Comparison of ENCODE assay signal across 7 mouse cellular contexts in genomic region chr11:100714534-100714915, GRCm38 (mm10). TPM values are rescaled to one million over a fixed set of nuclear protein-coding genes. Genes with fewer than 3 reads are reported as not detected.
DNase-seq lines count a peak whose midpoint lies in the region; ATAC-seq and TF ChIP-seq lines count a peak whose summit lies in the region.

No protein-coding gene starts in this region.

- no peaks in the 10 kb centered on the region for H3K9me3 ChIP-seq in hindbrain, embryonic 14.5 days (ENCODE audit: control insufficient read depth, low read length)

- 0 out of 2 replicates have a peak, but pooled peaks have one; percentile 15 for ATAC-seq in hindbrain, embryonic 14.5 days (ENCODE audit: low FRiP score)
- ATAC-seq in megakaryocyte, adult 5-6 weeks (ENCODE audit: poor library complexity, severe bottlenecking) = peak; percentile 72

- 52% methylated on average over 6 of the region's 6 CpGs for WGBS in cerebellum, adult 2 months
- WGBS in hindbrain, embryonic 14.5 days = 32% methylated on average over 6 of the region's 6 CpGs
- 64% methylated on average over 6 of the region's 6 CpGs for WGBS in small intestine, adult 2 months

- H3K27me3 ChIP-seq in cerebellum, adult 2 months (ENCODE audit: control insufficient read depth, insufficient read depth, low read length) = no peaks in the 10 kb centered on the region
- H3K27me3 ChIP-seq in hindbrain, embryonic 14.5 days (ENCODE audit: control insufficient read depth, insufficient read depth, low read length) = no peaks in the 10 kb centered on the region
- no peaks in the 10 kb centered on the region for H3K27me3 ChIP-seq in small intestine, adult 2 months (ENCODE audit: control insufficient read depth, insufficient read depth, low read length)

- H3K4me1 ChIP-seq in cerebellum, adult 2 months (ENCODE audit: control insufficient read depth, insufficient read depth, low read length) = peaks cover 5% of the 10 kb centered on the region
- peaks cover 13% of the 10 kb centered on the region for H3K4me1 ChIP-seq in hindbrain, embryonic 14.5 days (replicated peaks; ENCODE audit: control insufficient read depth, insufficient read depth, low read length)
- H3K4me1 ChIP-seq in small intestine, adult 2 months (ENCODE audit: control insufficient read depth, insufficient read depth, insufficient read length, low read length) = peaks cover 16% of the 10 kb centered on the region

- H3K9ac ChIP-seq in hindbrain, embryonic 14.5 days = no peak overlapping the region

- intact Hi-C loops in left cerebral cortex, adult 2 months (cut with DNase I) = loop anchor here (1.0 kb wide), 2 partner anchors 47 to 245 kb away; no protein-coding TSS in a partner anchor

- no peak overlapping the region for H3K27ac ChIP-seq in cerebellum, adult 2 months (ENCODE audit: insufficient read depth, low read length)
- H3K27ac ChIP-seq in hindbrain, embryonic 14.5 days = no peak overlapping the region
- peak overlapping the region; percentile 45 for H3K27ac ChIP-seq in left cerebral cortex, adult 2 months
- peak overlapping the region; percentile 65 for H3K27ac ChIP-seq in small intestine, adult 2 months (ENCODE audit: insufficient read depth, low read depth, low read length)

- no peak for TF ChIP-seq POLR2A in cerebellum, adult 2 months (IDR thresholded peaks at IDR 0.05; ENCODE audit: borderline replicate concordance, insufficient read depth, low read length)
- no peak for TF ChIP-seq POLR2A in small intestine, adult 2 months (IDR thresholded peaks at IDR 0.05; ENCODE audit: low read depth, low read length)

- peaks cover 52% of the 10 kb centered on the region for H3K36me3 ChIP-seq in hindbrain, embryonic 14.5 days (replicated peaks; ENCODE audit: control insufficient read depth, insufficient read depth)
- peaks cover 40% of the 10 kb centered on the region for H3K36me3 ChIP-seq in small intestine, adult 2 months (ENCODE audit: control insufficient read depth, insufficient read depth, low read length)

- H3K4me2 ChIP-seq in hindbrain, embryonic 14.5 days (replicated peaks) = no peak overlapping the region

- H3K4me3 ChIP-seq in cerebellum, adult 2 months (replicated peaks; ENCODE audit: insufficient read depth, low read depth, low read length) = no peak overlapping the region
- no peak overlapping the region for H3K4me3 ChIP-seq in hindbrain, embryonic 14.5 days (replicated peaks; ENCODE audit: low read length)
- H3K4me3 ChIP-seq in left cerebral cortex, adult 2 months = no peak overlapping the region
- peak overlapping the region; percentile 57; the same call in 1 of the 2 replicates for H3K4me3 ChIP-seq in small intestine, adult 2 months (ENCODE audit: low read depth, low read length)

- peak; percentile 79 for DNase-seq in ZHBTc4 (ENCODE audit: low read depth, low spot score)
- peak; percentile 71 to 75 for DNase-seq in cerebellum, adult 2 months
- peak; percentile 75 for DNase-seq in forelimb bud, embryonic 11.5 days (ENCODE audit: low read depth, low spot score)
- peak; percentile 80 for DNase-seq in hindbrain, embryonic 14.5 days (ENCODE audit: low spot score)
- DNase-seq in left cerebral cortex, adult 2 months (ENCODE audit: extremely low spot score in 1 of 2, low spot score in 2 of 2) = peak; percentile 72 to 80

- peak; percentile 79 for TF ChIP-seq CTCF in cerebellum, adult 2 months (IDR thresholded peaks at IDR 0.05; ENCODE audit: borderline replicate concordance, insufficient read depth, low read depth, low read length)
- peak; percentile 87 for TF ChIP-seq CTCF in left cerebral cortex, adult 2 months (IDR thresholded peaks at IDR 0.05)
- TF ChIP-seq CTCF in small intestine, adult 2 months (IDR thresholded peaks at IDR 0.05; ENCODE audit: extremely low read depth, insufficient read length, insufficient replicate concordance, low read depth, low read length) = peak; percentile 74; the same call in 1 of the 2 replicates

RNA-seq across cellular contexts. Expression of gene Hspb9, which starts 0.9 kb away (rescaled TPM):
- polyA plus RNA-seq in cerebellum, adult 2 months (2012; rRNA removed) = not detected in 2 replicates
- not detected in 2 replicates for polyA plus RNA-seq in hindbrain, embryonic 14.5 days (2014; fragmentation: Nextera tagmentation; extraction: Ambion mirVana)
- not detected for total RNA-seq in left cerebral cortex, adult 2 months (2021)
- not detected in 2 replicates for total RNA-seq in megakaryocyte, adult 5-6 weeks (2015)
- total RNA-seq in megakaryocyte, adult 5-6 weeks (2017) = 0.65 TPM in 1 of 2 replicates, not detected in the other
- not detected in 2 replicates for polyA plus RNA-seq in small intestine, adult 2 months (2012; rRNA removed)

RNA-seq across cellular contexts. Expression of gene Kat2a, which starts 2.3 kb away (rescaled TPM):
- 55.2 and 56.4 TPM in 2 replicates for polyA plus RNA-seq in cerebellum, adult 2 months (2012; rRNA removed)
- polyA plus RNA-seq in hindbrain, embryonic 14.5 days (2014; fragmentation: Nextera tagmentation; extraction: Ambion mirVana) = 57.8 and 64.1 TPM in 2 replicates
- 10 to 100 TPM; 60.5 to 61.7 TPM for total RNA-seq in left cerebral cortex, adult 2 months (2021)
- 11.0 and 11.5 TPM in 2 replicates for total RNA-seq in megakaryocyte, adult 5-6 weeks (2015)
- total RNA-seq in megakaryocyte, adult 5-6 weeks (2017) = 8.7 and 9.0 TPM in 2 replicates
- polyA plus RNA-seq in small intestine, adult 2 months (2012; rRNA removed) = 10.9 and 12.2 TPM in 2 replicates

RNA-seq across cellular contexts. Expression of gene Dhx58, which starts 10.5 kb away (rescaled TPM):
- 3.6 and 5.1 TPM in 2 replicates for polyA plus RNA-seq in cerebellum, adult 2 months (2012; rRNA removed)
- polyA plus RNA-seq in hindbrain, embryonic 14.5 days (2014; fragmentation: Nextera tagmentation; extraction: Ambion mirVana) = 0.85 and 1.7 TPM in 2 replicates
- total RNA-seq in left cerebral cortex, adult 2 months (2021) = 1 to 10 TPM; 3.0 to 3.7 TPM
- total RNA-seq in megakaryocyte, adult 5-6 weeks (2015) = 23.7 and 24.9 TPM in 2 replicates
- total RNA-seq in megakaryocyte, adult 5-6 weeks (2017) = 36.9 and 50.9 TPM in 2 replicates
- 4.7 and 13.3 TPM in 2 replicates for polyA plus RNA-seq in small intestine, adult 2 months (2012; rRNA removed)

RNA-seq across cellular contexts. Expression of gene Zfp385c, which starts 22.3 kb away (rescaled TPM):
- 56.5 and 75.2 TPM in 2 replicates for polyA plus RNA-seq in cerebellum, adult 2 months (2012; rRNA removed)
- polyA plus RNA-seq in hindbrain, embryonic 14.5 days (2014; fragmentation: Nextera tagmentation; extraction: Ambion mirVana) = 0.20 and 0.31 TPM in 2 replicates
- total RNA-seq in left cerebral cortex, adult 2 months (2021) = under 1 TPM; 0.16 to 0.26 TPM
- total RNA-seq in megakaryocyte, adult 5-6 weeks (2015) = not detected in 2 replicates
- not detected in 2 replicates for total RNA-seq in megakaryocyte, adult 5-6 weeks (2017)
- polyA plus RNA-seq in small intestine, adult 2 months (2012; rRNA removed) = 0.14 and 0.62 TPM in 2 replicates

RNA-seq across cellular contexts. Expression of gene Rab5c, which starts 23.5 kb away (rescaled TPM):
- polyA plus RNA-seq in cerebellum, adult 2 months (2012; rRNA removed) = 186 and 187 TPM in 2 replicates
- 80.5 and 105 TPM in 2 replicates for polyA plus RNA-seq in hindbrain, embryonic 14.5 days (2014; fragmentation: Nextera tagmentation; extraction: Ambion mirVana)
- 100 to 1,000 TPM; 139 to 142 TPM for total RNA-seq in left cerebral cortex, adult 2 months (2021)
- total RNA-seq in megakaryocyte, adult 5-6 weeks (2015) = 167 and 170 TPM in 2 replicates
- total RNA-seq in megakaryocyte, adult 5-6 weeks (2017) = 136 and 142 TPM in 2 replicates
- polyA plus RNA-seq in small intestine, adult 2 months (2012; rRNA removed) = 186 and 350 TPM in 2 replicates

Comparison
In these comparisons a context has a peak if more than half of its experiments do, and no peak if none do; other contexts are left out.
1. H3K27ac ChIP-seq: peak in left cerebral cortex, adult 2 months (single experiment) and small intestine, adult 2 months (single experiment); none in cerebellum, adult 2 months (single experiment) and hindbrain, embryonic 14.5 days (single experiment).
2. Peak in every context shown above with its lines, with median percentiles within 50 percentile points of each other: DNase-seq and CTCF ChIP-seq.